Mouse (Mus musculus) lung, adult 2 months (tissue): ENCODE results near the gene Smad6.

Source experiments
- CTCF ChIP-seq: fragments of 200-500 bp; IDR thresholded peaks from 2 replicates; pipeline ENCODE4 v1.5.1; 2011; ENCODE audit warnings: mild to moderate bottlenecking, low read length, control low read depth; ENCODE audit not compliant: insufficient read depth
- POLR2A ChIP-seq: fragments of 200-500 bp; IDR thresholded peaks from 2 replicates; pipeline ENCODE4 v1.6.1; 2011; ENCODE audit warnings: low read depth, mild to moderate bottlenecking, control low read depth, low read length, borderline replicate concordance; ENCODE audit errors: extremely low read depth

DNA sequence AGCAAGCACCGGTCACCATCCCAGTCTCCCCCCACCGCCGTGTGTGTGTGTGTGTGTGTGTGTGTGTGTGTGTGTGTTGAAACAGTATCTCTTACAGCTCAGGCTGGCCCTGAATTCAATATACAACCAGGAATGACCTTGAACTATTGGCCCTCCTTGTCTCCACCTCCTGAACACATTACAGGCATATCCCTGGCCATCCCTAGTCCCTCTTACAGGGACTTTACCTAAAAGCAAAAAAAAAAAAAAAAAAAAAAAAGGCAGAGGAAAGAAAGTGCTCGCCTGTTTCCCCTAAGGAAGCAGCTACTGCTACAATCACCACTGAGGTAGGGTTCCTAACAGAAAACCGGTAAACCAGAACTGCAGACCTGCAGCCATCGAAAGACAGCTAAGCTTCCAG is 7.1 kb downstream of the Smad6 start:
- TF ChIP-seq POLR2A = no peak
- no peak for TF ChIP-seq CTCF
